Mouse (Mus musculus) megakaryocyte, embryonic 14.5 days (primary cell): Measurements from ENCODE around the gene Luc7l3.

Experiments
- FLI1 ChIP-seq: IDR thresholded peaks from 2 replicates; pipeline ENCODE4 v1.6.1; 2012; ENCODE audit warnings: low read length, inconsistent platforms, mixed read lengths
- GATA1 ChIP-seq: IDR thresholded peaks from 3 replicates; pipeline ENCODE4 v1.6.1; 2012; ENCODE audit warnings: mixed read lengths, low read length, inconsistent platforms, borderline replicate concordance

- TF ChIP-seq GATA1 = no peak
- no peak for TF ChIP-seq FLI1
Measured at GRCm38 (mm10) chr11:94329270-94329891, 7.6 kb upstream of the Luc7l3 start.
